Mouse (Mus musculus) limb, embryonic 13.5 days (tissue): ENCODE data around the gene Phf5a. TPM values are rescaled to one million over a fixed set of nuclear protein-coding genes. Genes with fewer than 3 reads are reported as not detected.

Experiments used
- ATAC-seq: fragments of 200-750 bp; cut with Nextera tagmentation; 2 replicates; pipeline ENCODE4 v1.8.0; 2017; ENCODE audit warnings: low read depth, moderate number of reproducible peaks, moderate TSS enrichment; ENCODE audit not compliant: low FRiP score
- H3K27ac ChIP-seq: fragments of 300-500 bp; sonication (generic); 2 replicates; pipeline ENCODE4 v1.5.1; 2015; ENCODE audit warnings: inconsistent platforms, mild to moderate bottlenecking, moderate library complexity
- H3K27me3 ChIP-seq: fragments of 300-500 bp; sonication (generic); 2 replicates; pipeline ENCODE4 v1.6.1; 2015; ENCODE audit warnings: mild to moderate bottlenecking, inconsistent platforms
- H3K36me3 ChIP-seq: fragments of 300-500 bp; sonication (generic); 2 replicates; pipeline ENCODE4 v1.6.1; 2015; ENCODE audit warnings: inconsistent platforms, mild to moderate bottlenecking, moderate library complexity
- H3K4me1 ChIP-seq: fragments of 300-500 bp; sonication (generic); 2 replicates; pipeline ENCODE4 v1.6.1; 2015; ENCODE audit warnings: inconsistent platforms
- H3K4me2 ChIP-seq: fragments of 300-500 bp; sonication (generic); replicated peaks from 2 replicates; pipeline ENCODE4 v1.6.1; 2015; ENCODE audit warnings: inconsistent platforms, mild to moderate bottlenecking, moderate library complexity
- H3K4me3 ChIP-seq: fragments of 300-500 bp; sonication (generic); 2 replicates; pipeline ENCODE4 v1.5.1; 2015; ENCODE audit warnings: moderate library complexity, mild to moderate bottlenecking, inconsistent platforms
- H3K9ac ChIP-seq: fragments of 300-500 bp; sonication (generic); 2 replicates; pipeline ENCODE4 v1.6.1; 2015; ENCODE audit warnings: mild to moderate bottlenecking, inconsistent platforms
- H3K9me3 ChIP-seq: fragments of 300-500 bp; sonication (generic); 2 replicates; pipeline ENCODE4 v1.6.1; 2016; ENCODE audit warnings: inconsistent platforms
- WGBS: fragments of 180-500 bp; shearing (Covaris S2); methylation state at CpG from one replicate; pipeline ENCODE4 v1.1.7; 2015; 5-methylcytosine and 5-hydroxymethylcytosine counted together
- polyA plus RNA-seq: library from polyadenylated mRNA; unstranded; fragments of >200 nt; fragmentation: Nextera tagmentation; extraction: Ambion mirVana; gene quantifications from 2 replicates; pipeline ENCODE4 v1.2.1, GENCODE M21; 2015

Phf5a gene
- polyA plus RNA-seq, 1 experiment from 2014 or later, result 151 TPM

GRCm38 (mm10) chr15:81872262-81873136 lies 788 bp upstream of the Phf5a start, which contains the start of gene Aco2:
Gene Aco2, plus strand, starts transcription at chr15:81872309.
- WGBS, result under 1% methylated on average over 53 of the region's 53 CpGs
- peak within 1 kb of the TSS; percentile 86 for H3K9ac ChIP-seq
- H3K9me3 ChIP-seq, result no peaks in the 10 kb centered on the region
- peak within 1 kb of the TSS; percentile 97 for H3K4me3 ChIP-seq
- H3K4me2 ChIP-seq, result peak within 1 kb of the TSS; percentile 92
- H3K4me1 ChIP-seq, result peaks cover 15% of the 10 kb centered on the region
- H3K27ac ChIP-seq, result peak within 1 kb of the TSS; percentile 97
- ATAC-seq, result peak; percentile 91
- H3K27me3 ChIP-seq, result no peaks in the 10 kb centered on the region
- H3K36me3 ChIP-seq, result peaks cover 33% of the 10 kb centered on the region

GRCm38 (mm10) chr15:81869985-81870384 lies 1.7 kb downstream of the Phf5a start:
- no peak overlapping the region for H3K27ac ChIP-seq
- H3K9me3 ChIP-seq, result no peaks in the 10 kb centered on the region
- 99% methylated on average over 5 of the region's 5 CpGs for WGBS
- H3K9ac ChIP-seq, result no peak overlapping the region
- ATAC-seq, result no peak
- H3K27me3 ChIP-seq, result no peaks in the 10 kb centered on the region
- H3K36me3 ChIP-seq, result peaks cover 58% of the 10 kb centered on the region
- H3K4me2 ChIP-seq, result no peak overlapping the region
- H3K4me3 ChIP-seq, result no peak overlapping the region; the same call in 1 of the 2 replicates
- H3K4me1 ChIP-seq, result peaks cover 15% of the 10 kb centered on the region

- H3K9ac ChIP-seq, result no peak overlapping the region
- peaks cover 5% of the 10 kb centered on the region; the same call in 1 of the 2 replicates for H3K4me1 ChIP-seq
- peaks cover 54% of the 10 kb centered on the region for H3K36me3 ChIP-seq
- no peaks in the 10 kb centered on the region for H3K27me3 ChIP-seq
- no peak for ATAC-seq
- whole genome bisulfite sequencing, result 88% methylated on average over 7 of the region's 7 CpGs
- no peak overlapping the region for H3K27ac ChIP-seq
- no peak overlapping the region for H3K4me3 ChIP-seq
- no peaks in the 10 kb centered on the region for H3K9me3 ChIP-seq
- no peak overlapping the region for H3K4me2 ChIP-seq
Observed at GRCm38 (mm10) chr15:81864238-81864637, 7.5 kb downstream of the Phf5a start.

- no peak overlapping the region for H3K9ac ChIP-seq
- H3K9me3 ChIP-seq, result no peaks in the 10 kb centered on the region
- H3K36me3 ChIP-seq, result peaks cover 18% of the 10 kb centered on the region
- ATAC-seq, result no peak
- H3K4me3 ChIP-seq, result peak overlapping the region; percentile 15
- H3K4me1 ChIP-seq, result peaks cover 9% of the 10 kb centered on the region; the same call in 1 of the 2 replicates
- H3K27ac ChIP-seq, result peak overlapping the region; percentile 69; the same call in 1 of the 2 replicates
- WGBS, result 40% methylated on average over 8 of the region's 8 CpGs
- no peaks in the 10 kb centered on the region for H3K27me3 ChIP-seq
- peak overlapping the region; percentile 96 for H3K4me2 ChIP-seq
Observed at GRCm38 (mm10) chr15:81860471-81861135, 11.1 kb downstream of the Phf5a start.

- under 1% methylated on average over 39 of the region's 39 CpGs for WGBS
Observed at GRCm38 (mm10) chr15:81859330-81860255, 12.1 kb downstream of the Phf5a start.

GRCm38 (mm10) chr15:81858517-81859329 lies 13.0 kb downstream of the Phf5a start, which contains the start of gene Tob2:
Gene Tob2, minus strand, starts transcription at chr15:81858796.
- H3K4me3 ChIP-seq, result peak within 1 kb of the TSS; percentile 91
- H3K4me2 ChIP-seq, result peak within 1 kb of the TSS; percentile 96
- under 1% methylated on average over 44 of the region's 44 CpGs for WGBS
- peak within 1 kb of the TSS; percentile 96 for H3K9ac ChIP-seq
- peaks cover 8% of the 10 kb centered on the region; the same call in 1 of the 2 replicates for H3K36me3 ChIP-seq
- H3K27me3 ChIP-seq, result no peaks in the 10 kb centered on the region
- no peaks in the 10 kb centered on the region for H3K9me3 ChIP-seq
- peaks cover 18% of the 10 kb centered on the region for H3K4me1 ChIP-seq
- H3K27ac ChIP-seq, result peak within 1 kb of the TSS; percentile 95
- ATAC-seq, result peak; percentile 8; the same call in 1 of the 2 replicates

More at GRCm38 (mm10) chr15:81859330-81860255, 12.1 kb downstream of the Phf5a start:
- peaks cover 17% of the 10 kb centered on the region for H3K4me1 ChIP-seq
- H3K4me3 ChIP-seq, result peak overlapping the region; percentile 91
- peak overlapping the region; percentile 95 for H3K27ac ChIP-seq
- H3K9me3 ChIP-seq, result no peaks in the 10 kb centered on the region
- peaks cover 11% of the 10 kb centered on the region for H3K36me3 ChIP-seq
- peak overlapping the region; percentile 96 for H3K4me2 ChIP-seq
- ATAC-seq, result peak; percentile 86
- no peaks in the 10 kb centered on the region for H3K27me3 ChIP-seq
- H3K9ac ChIP-seq, result peak overlapping the region; percentile 96

GRCm38 (mm10) chr15:81858138-81858516 lies 13.6 kb downstream of the Phf5a start:
- 0% methylated on average over 23 of the region's 23 CpGs for WGBS

GRCm38 (mm10) chr15:81857724-81858116 lies 14.0 kb downstream of the Phf5a start:
- Histone ChIP-seq H3K27ac (peak overlapping the region; percentile 95), H3K36me3 (peaks cover 13% of the 10 kb centered on the region; the same call in 1 of the 2 replicates), H3K4me3 (peak overlapping the region; percentile 91), H3K4me2 (peak overlapping the region; percentile 96), H3K9ac (peak overlapping the region; percentile 96), H3K4me1 (peaks cover 18% of the 10 kb centered on the region), H3K27me3 (no peaks in the 10 kb centered on the region), H3K9me3 (no peaks in the 10 kb centered on the region)
- WGBS, result under 1% methylated on average over 33 of the region's 33 CpGs
- ATAC-seq, result 0 out of 2 replicates have a peak, but pooled peaks have one; percentile 17

More at GRCm38 (mm10) chr15:81858138-81858516, 13.6 kb downstream of the Phf5a start:
- peak overlapping the region; percentile 95 for H3K27ac ChIP-seq
- H3K9me3 ChIP-seq, result no peaks in the 10 kb centered on the region
- ATAC-seq, result peak; percentile 33; the same call in 1 of the 2 replicates
- peak overlapping the region; percentile 91 for H3K4me3 ChIP-seq
- no peaks in the 10 kb centered on the region for H3K27me3 ChIP-seq
- H3K4me2 ChIP-seq, result peak overlapping the region; percentile 96
- peaks cover 9% of the 10 kb centered on the region; the same call in 1 of the 2 replicates for H3K36me3 ChIP-seq
- peak overlapping the region; percentile 96 for H3K9ac ChIP-seq
- peaks cover 18% of the 10 kb centered on the region for H3K4me1 ChIP-seq

GRCm38 (mm10) chr15:81856938-81857723 lies 14.6 kb downstream of the Phf5a start:
- Histone ChIP-seq H3K27ac (peak overlapping the region; percentile 95), H3K27me3 (no peaks in the 10 kb centered on the region), H3K9ac (peak overlapping the region; percentile 96), H3K36me3 (peaks cover 19% of the 10 kb centered on the region), H3K9me3 (no peaks in the 10 kb centered on the region), H3K4me1 (peaks cover 18% of the 10 kb centered on the region), H3K4me3 (peak overlapping the region; percentile 91), H3K4me2 (peak overlapping the region; percentile 96)
- no peak for ATAC-seq
- 1% methylated on average over 14 of the region's 14 CpGs for WGBS
